Mouse (Mus musculus): Measurements from ENCODE around the gene 4930556J24Rik.

DNA sequence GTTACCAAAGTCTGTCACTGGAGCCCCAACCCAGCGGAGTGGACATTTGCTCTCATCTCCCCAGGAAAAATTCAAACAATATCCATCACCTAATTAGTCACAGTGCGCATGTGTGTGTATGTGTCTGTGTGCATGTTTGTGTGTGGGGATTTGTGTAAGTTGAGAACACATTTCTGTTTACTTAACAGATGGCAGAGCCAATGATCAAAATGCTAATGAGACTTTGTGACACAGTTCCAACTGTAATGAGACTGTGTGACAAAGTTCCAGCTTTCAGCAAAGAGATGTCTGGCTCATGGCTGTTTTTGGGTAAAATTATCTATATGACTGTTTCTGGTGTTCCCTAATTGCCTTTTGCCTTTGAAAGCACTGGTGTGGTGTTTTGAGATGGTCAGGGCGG, 40.3 kb downstream of the 4930556J24Rik start:
- TF ChIP-seq CTCF (IDR thresholded peaks at IDR 0.05; ENCODE audit: control insufficient read depth, insufficient read depth, insufficient read length) (no peak), USF1 (IDR thresholded peaks at IDR 0.05; ENCODE audit: low read depth) (no peak), CEBPB (IDR thresholded peaks at IDR 0.05; ENCODE audit: low read depth) (no peak), MYOD1 (IDR thresholded peaks at IDR 0.05; ENCODE audit: control insufficient read depth, insufficient read length, low read depth) (no peak)

Data from C2C12 (cell line).